Mouse (Mus musculus) small intestine, adult 2 months (tissue): Measurements from ENCODE around the gene Iqcf1.

Experiments used
- CTCF ChIP-seq: fragments of 200-500 bp; IDR thresholded peaks from 2 replicates; pipeline ENCODE4 v1.5.1; 2012; ENCODE audit warnings: low read depth, mild to moderate bottlenecking, control low read depth, inconsistent platforms, low read length, moderate library complexity, mixed read lengths; ENCODE audit not compliant: insufficient replicate concordance, insufficient read length; ENCODE audit errors: extremely low read depth
- POLR2A ChIP-seq: fragments of 200-500 bp; IDR thresholded peaks from 2 replicates; pipeline ENCODE4 v1.6.1; 2012; ENCODE audit warnings: low read depth, mild to moderate bottlenecking, control low read depth, inconsistent platforms, low read length, moderate library complexity

GRCm38 (mm10) chr9:106466721-106467120 is 33.0 kb upstream of the Iqcf1 start:
- TF ChIP-seq CTCF (no peak), POLR2A (no peak)
